Mouse (Mus musculus) left cerebral cortex, adult 2 months (tissue): Measurements from ENCODE around the gene Srgap2. TPM values are rescaled to one million over a fixed set of nuclear protein-coding genes. Genes with fewer than 3 reads are reported as not detected.
A peak's percentile ranks its signal among the peaks of the same experiment; 100 is the strongest.

ENCODE experiments used
- DNase-seq, 2 experiments: peaks; one replicate each; pipeline ENCODE4 v3.0.0; 2021 to 2022; ENCODE audit warnings: low spot score in 2 of 2, mixed read lengths in 1 of 2; ENCODE audit errors: extremely low spot score in 1 of 2
- H3K27ac ChIP-seq: fragments of 200-600 bp; 2 replicates; pipeline ENCODE4 v1.8.1; 2022
- H3K4me3 ChIP-seq: fragments of 200-600 bp; 2 replicates; pipeline ENCODE4 v1.8.1; 2022
- CTCF ChIP-seq: fragments of 200-600 bp; IDR thresholded peaks from 2 replicates; pipeline ENCODE4 v1.8.1; 2022; ENCODE audit warnings: antibody characterized with exemption, mild to moderate bottlenecking, moderate library complexity
- intact Hi-C: fragments of 180-260 bp; cut with DNase I; formaldehyde crosslinking; loops from one replicate; pipeline ENCODE4 v1.15.1; 2025
- total RNA-seq, 2 experiments: library from RNA; stranded (reverse); gene quantifications; 2 replicates each; pipeline ENCODE4 v1.2.3; 2021

The Srgap2 gene
- total RNA-seq, 2 experiments from 2014 or later: 86.4 to 89.3 TPM

- no peak for TF ChIP-seq CTCF
- DNase-seq: no peak
- H3K27ac ChIP-seq: peak overlapping the region; percentile 51; the same call in 1 of the 2 replicates
- no peak overlapping the region for H3K4me3 ChIP-seq
- intact Hi-C loops: no loop called here
Observed at GRCm38 (mm10) chr1:131427140-131427821, 99.9 kb downstream of the Srgap2 start.

DNA sequence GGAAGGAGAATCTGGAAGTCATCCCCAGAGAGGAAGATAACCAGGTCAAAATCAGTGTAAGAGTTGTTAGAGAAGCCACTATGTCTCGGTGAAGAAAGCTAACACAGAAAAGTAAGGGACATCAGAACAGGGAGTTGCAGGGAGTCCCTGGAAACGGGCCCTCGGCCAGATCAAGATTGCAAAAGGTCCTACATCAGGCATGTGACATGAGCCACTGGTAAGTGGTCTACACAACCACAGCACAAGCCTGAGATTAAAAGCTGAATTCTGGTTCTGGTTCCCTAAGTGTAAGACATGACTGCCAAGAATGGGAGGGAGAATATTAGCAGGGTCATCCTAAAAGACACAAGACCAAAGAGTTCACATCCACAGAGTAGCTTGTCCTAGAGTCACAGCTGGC lies 104.1 kb downstream of the Srgap2 start:
- DNase-seq: no peak
- H3K4me3 ChIP-seq: no peak overlapping the region
- no peak overlapping the region for H3K27ac ChIP-seq
- no peak for TF ChIP-seq CTCF
- intact Hi-C loops: no loop called here

- no peak for DNase-seq
- intact Hi-C loops: no loop called here
- H3K4me3 ChIP-seq: no peak overlapping the region
- no peak for TF ChIP-seq CTCF
- peak overlapping the region; percentile 32; the same call in 1 of the 2 replicates for H3K27ac ChIP-seq
Observed at GRCm38 (mm10) chr1:131421113-131421512, 106.0 kb downstream of the Srgap2 start.

GRCm38 (mm10) chr1:131420660-131421059 lies 106.5 kb downstream of the Srgap2 start:
- TF ChIP-seq CTCF: no peak
- peak overlapping the region; percentile 32; the same call in 1 of the 2 replicates for H3K27ac ChIP-seq
- intact Hi-C loops: no loop called here

GRCm38 (mm10) chr1:131419307-131419706 lies 107.8 kb downstream of the Srgap2 start:
- no peak for TF ChIP-seq CTCF
- H3K4me3 ChIP-seq: no peak overlapping the region
- DNase-seq: no peak
- no peak overlapping the region for H3K27ac ChIP-seq
- intact Hi-C loops: no loop called here

More at GRCm38 (mm10) chr1:131420660-131421059, 106.5 kb downstream of the Srgap2 start:
- DNase-seq: no peak
- no peak overlapping the region for H3K4me3 ChIP-seq

- DNase-seq: no peak
- Histone ChIP-seq H3K4me3 (no peak overlapping the region), H3K27ac (peak overlapping the region; percentile 53)
- intact Hi-C loops: no loop called here
- no peak for TF ChIP-seq CTCF
Observed at GRCm38 (mm10) chr1:131417821-131418660, 109.1 kb downstream of the Srgap2 start.

DNA sequence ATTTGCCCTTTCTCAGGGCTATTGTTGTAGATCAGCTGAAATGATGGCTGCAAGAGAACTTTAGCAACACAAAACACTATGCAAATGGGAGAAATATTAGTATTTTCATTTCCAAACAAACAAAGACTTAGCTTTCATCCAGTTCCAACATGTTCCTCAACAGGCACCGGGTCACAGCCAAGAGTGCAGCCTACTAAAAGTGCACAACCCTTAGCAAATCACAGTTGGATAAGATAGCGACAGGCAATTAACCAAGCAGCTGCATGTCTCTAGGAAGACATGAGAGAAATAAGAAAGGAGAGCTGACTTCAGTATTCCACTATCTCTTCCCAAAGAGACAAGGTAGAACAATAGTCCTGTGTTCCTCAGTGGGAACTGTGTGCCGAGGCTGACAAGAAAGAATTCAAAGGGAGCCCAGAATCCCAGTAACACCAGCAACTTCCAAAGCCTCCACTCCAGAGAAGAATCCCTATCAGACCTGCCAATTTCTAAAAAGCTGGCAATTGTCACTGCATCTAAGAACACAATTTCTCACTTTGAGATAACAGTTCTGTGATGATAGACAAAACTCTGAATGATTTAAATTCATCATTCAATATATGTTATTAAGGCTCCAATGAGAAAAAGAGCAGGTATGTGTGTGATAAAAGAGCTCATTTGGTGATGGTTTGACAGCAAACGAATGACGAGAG lies 109.9 kb downstream of the Srgap2 start:
- no peak for DNase-seq
- no peak for TF ChIP-seq CTCF
- no peak overlapping the region for H3K4me3 ChIP-seq
- peak overlapping the region; percentile 53 for H3K27ac ChIP-seq
- intact Hi-C loops: no loop called here

DNA sequence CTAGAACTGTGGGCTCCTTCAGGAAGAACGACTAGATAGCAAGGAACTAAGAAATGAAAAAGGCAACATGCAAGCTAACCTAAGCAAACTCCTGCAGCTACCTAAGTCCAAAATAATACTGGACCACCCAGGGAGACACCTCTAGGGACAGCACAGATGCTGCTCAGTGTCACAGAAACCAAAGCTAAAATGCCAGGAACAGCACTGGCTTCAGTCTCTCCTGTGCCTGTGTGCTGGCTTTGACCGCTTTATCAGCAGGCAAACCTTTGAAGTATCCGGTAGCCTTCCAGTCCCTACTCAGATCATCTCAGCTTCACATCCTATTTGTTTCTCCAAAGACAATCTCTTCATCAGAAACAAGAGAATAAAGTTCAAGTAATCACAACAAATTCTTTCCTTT lies 123.6 kb downstream of the Srgap2 start:
- Histone ChIP-seq H3K27ac (no peak overlapping the region), H3K4me3 (no peak overlapping the region)
- no peak for DNase-seq
- intact Hi-C loops: no loop called here
- no peak for TF ChIP-seq CTCF

DNA sequence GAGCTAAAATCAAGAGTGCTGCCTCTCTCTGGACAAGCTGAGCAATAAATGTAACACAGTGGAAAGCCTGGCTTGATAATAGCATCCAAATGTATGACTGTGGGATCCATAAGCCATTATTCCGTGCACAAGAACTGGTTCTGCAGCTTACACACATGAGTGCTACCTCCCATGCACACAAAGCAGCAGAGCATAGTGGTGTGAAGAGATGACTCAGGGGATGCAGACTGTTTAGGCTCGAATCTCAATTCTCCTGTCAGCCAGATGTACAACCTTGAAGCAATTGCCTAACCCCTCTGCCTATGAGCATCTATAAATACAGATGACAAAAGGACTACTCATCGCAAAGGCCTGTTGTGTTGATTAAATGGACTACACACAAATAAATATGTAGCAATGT lies 126.3 kb downstream of the Srgap2 start:
- H3K27ac ChIP-seq: no peak overlapping the region
- intact Hi-C loops: no loop called here
- H3K4me3 ChIP-seq: no peak overlapping the region
- DNase-seq: no peak
- no peak; the same call in 1 of the 2 replicates for TF ChIP-seq CTCF

DNA sequence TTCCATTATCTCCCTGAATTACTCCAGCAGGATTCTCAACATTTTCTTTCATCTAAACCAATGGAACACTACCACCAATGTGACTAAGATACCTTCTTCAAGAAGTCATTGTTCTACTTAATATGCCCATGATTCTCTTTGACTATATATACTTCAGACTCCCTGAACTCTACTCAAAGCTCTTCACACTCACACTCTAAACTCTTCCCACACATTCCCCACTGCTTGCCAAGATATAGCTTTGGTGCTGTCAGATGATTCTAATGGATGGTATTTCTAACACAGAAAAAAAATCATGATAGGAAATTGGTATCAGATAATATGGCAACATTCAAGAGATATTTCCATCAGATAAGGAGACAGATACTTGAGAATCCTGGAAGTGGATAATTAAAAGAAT lies 129.0 kb downstream of the Srgap2 start:
- Histone ChIP-seq H3K4me3 (no peak overlapping the region), H3K27ac (no peak overlapping the region)
- no peak for TF ChIP-seq CTCF
- DNase-seq: no peak
- intact Hi-C loops: no loop called here

DNA sequence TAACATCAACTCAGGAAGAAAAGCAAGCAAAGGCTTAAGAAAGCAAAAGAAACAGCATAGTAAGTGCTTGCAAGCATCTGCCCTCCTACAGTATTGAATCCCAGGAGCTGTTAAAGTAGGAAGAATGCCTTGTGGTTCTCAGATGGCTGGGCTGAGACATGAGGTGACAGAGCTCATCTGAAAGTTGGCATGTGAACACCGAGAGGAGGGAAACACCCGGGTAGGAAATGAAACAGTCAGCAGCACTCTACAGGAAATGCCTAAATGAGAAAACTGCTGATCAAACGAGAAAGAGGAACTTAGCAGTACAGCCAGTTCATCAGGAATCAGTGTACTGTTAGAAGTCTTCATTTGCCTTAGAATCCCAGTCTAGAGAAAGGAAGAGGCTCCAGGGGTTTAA lies 142.7 kb downstream of the Srgap2 start:
- intact Hi-C loops: no loop called here
- no peak for DNase-seq
- H3K4me3 ChIP-seq: no peak overlapping the region
- TF ChIP-seq CTCF: no peak
- H3K27ac ChIP-seq: peak overlapping the region; percentile 0; the same call in 1 of the 2 replicates

- intact Hi-C loops: no loop called here
- DNase-seq: no peak
- Histone ChIP-seq H3K27ac (no peak overlapping the region), H3K4me3 (no peak overlapping the region)
- TF ChIP-seq CTCF: no peak
Observed at GRCm38 (mm10) chr1:131382184-131382583, 145.0 kb downstream of the Srgap2 start.
